Mouse (Mus musculus) kidney, postnatal 10 days (tissue): Measurements from ENCODE around the gene Ehmt2.

ENCODE experiments used
- DNase-seq: peaks from one replicate; pipeline ENCODE4 v3.0.0; 2021; ENCODE audit warnings: mixed read lengths

The Ehmt2 gene

GRCm38 (mm10) chr17:34898160-34898586 lies at the start of gene Ehmt2, which contains the start of gene C2:
Gene Ehmt2 (plus strand): TSS chr17:34898469.
Gene C2 (minus strand): TSS chr17:34898265.
- peak; percentile 87 for DNase-seq

GRCm38 (mm10) chr17:34849722-34850516 lies 48.4 kb upstream of the Ehmt2 start, which contains the start of the genes Skiv2l and Nelfe:
Gene Skiv2l (minus strand): TSS chr17:34850210.
Gene Nelfe (plus strand): TSS chr17:34850391.
- peak; percentile 99 for DNase-seq

DNA sequence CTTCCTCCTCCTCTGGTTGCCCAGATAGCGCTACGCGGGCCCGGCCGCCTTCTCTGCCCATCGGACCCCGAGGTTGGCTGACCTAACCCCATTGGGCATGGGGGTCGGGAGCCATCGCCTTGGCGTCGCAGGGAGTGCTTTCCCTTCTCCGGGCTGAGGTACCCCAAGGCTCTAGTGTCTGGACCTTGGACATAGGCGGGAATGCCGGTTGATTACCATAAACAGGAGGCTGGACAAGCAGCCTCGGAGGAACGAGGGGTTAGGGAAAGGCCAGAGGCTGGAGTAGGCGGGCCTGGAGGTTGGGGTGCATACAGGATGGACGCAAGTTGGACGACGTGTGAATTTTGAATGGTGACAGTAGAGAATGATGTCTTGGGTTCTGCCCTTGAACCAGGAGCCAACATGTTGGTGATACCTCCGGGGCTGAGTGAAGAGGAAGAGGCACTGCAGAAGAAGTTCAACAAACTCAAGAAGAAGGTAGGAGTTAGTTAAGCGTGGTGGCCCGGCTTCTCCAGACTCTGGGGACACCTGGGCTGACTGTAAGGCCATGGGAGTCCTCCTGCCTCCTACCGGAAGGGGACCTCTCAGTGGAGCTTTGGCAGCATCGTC lies 47.6 kb upstream of the Ehmt2 start:
- no peak for DNase-seq

GRCm38 (mm10) chr17:34853511-34853910 lies 44.8 kb upstream of the Ehmt2 start:
- no peak for DNase-seq

GRCm38 (mm10) chr17:34854761-34855160 lies 43.5 kb upstream of the Ehmt2 start:
- DNase-seq, result no peak

DNA sequence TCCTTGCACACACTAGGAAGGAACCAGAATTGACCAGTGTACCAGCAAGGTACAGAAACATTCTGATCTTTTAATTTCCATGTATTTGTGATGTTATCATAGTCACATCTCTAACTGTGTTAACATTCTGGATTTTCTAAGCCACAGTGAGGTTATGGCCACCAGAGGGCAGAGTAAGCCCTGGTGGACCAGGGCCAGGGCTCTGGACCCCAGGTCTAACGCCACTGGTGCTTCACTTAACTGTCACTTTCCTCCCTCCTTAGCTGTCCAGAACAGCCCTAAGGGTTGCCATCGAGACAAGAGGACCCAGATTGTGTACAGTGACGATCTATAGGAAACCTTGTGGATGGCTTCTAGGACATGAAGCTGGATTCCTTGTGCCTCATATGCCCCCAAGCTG lies 42.4 kb upstream of the Ehmt2 start:
- peak; percentile 77 for DNase-seq

GRCm38 (mm10) chr17:34858670-34859069 lies 39.6 kb upstream of the Ehmt2 start:
- DNase-seq, result no peak

DNA sequence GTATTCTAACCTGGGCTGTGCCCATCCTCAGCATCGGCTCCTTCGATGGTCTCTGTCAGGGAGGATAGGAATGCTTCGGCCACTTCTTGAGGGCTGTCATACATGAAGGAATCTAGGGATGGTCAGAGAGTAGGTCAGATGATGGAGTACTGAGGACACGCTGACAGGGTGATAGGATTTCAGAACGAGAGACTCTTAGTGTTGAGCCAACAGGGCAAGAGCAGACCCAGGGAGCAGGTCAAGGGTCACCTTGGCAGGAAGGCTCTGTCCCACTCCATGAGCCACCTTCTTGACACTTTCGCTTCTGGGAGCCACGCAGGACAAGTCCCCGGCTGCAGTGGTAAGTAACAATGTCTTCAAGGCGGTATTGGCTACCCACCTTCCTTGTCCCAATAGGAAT lies 37.8 kb upstream of the Ehmt2 start:
- no peak for DNase-seq

DNA sequence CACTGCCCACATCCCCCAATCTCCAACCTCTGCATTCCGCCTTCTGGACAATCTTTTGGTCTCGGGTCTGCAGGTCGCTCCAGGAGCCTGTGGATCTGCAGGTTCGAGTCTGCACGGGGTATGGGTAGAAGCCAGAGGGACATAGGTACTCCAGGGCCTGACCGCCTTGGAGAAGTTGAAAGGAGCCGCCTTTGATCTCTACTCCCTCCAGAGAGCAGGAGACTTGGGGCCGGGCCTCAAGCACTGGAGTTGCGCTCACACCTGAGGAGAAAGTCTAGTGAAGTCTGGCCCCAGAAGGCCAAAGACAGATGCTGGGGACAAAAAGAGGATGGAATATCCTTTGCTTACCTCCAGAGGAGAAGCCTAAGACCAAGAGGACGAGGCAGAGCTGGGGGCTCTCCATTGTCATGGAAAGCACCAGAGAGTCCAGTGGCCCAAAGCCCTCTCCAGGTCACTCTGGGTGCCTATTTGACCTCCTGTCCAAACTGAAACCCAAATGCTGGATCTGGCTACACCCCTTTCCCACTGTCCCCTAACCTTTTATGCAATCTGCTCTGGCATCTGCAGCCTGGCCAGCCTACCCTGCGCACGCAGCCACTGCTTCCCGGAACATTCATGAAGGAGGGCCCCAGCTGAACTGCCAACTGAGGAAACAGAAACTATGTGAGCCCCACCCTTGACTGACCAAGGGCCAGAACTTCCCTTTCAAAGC lies 36.4 kb upstream of the Ehmt2 start:
- DNase-seq, result peak; percentile 57

DNA sequence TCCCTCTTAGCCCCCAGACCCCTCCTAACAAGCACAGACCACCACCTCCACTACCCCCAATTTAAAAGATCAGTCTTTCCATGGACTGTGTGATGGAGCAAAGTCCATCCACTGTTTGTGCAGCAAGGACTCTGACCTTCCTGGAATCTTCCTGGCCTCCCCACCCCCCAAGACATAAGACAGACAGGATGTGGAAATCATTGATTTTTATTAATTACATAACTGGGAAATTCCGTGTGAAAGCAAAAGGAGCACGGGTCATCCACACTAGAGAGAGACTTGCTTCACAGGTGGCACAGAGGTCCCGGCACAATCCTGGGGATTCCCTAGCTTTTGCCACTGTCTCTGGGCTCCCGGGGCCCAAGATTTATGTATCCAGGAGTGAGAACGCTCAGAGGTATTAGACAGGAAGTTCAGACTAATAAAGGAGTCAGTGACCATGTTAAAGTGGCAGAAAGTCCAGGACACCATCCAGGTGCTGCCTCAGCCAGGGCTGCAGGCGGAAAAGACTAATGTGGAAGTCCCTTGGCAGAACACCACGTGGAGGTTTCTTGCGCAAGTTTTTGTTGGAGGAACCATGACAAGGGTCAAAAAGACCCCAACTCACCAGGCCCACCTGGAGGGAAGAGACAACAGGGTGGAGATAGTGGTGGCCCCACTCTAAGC lies 35.7 kb upstream of the Ehmt2 start, which contains the start of gene Cfb:
Gene Cfb (minus strand): TSS at position 103 of the 666 bp plus-strand sequence.
- DNase-seq, result peak; percentile 65

DNA sequence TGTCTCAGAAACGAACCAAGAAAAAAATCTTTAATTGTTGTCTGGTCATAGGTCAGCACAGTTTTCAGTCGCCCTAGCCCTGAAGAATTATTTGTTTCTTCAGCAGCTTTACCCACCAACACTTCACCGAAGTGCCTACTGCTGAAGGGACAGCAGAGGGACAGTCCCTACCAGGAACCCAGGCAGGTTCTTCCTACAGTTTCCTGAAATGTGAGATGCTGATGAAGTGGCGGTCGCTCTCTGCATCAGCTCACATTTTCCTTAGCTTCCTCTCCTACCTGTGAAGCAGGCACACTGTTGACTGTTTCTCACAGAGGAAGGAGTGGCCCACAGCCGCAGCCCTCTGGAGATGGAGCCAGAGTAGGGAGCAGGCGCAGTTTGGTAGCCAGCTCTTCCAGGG lies 32.3 kb upstream of the Ehmt2 start:
- DNase-seq, result no peak

- no peak for DNase-seq
Observed at GRCm38 (mm10) chr17:34874321-34874720, 23.9 kb upstream of the Ehmt2 start.

DNA sequence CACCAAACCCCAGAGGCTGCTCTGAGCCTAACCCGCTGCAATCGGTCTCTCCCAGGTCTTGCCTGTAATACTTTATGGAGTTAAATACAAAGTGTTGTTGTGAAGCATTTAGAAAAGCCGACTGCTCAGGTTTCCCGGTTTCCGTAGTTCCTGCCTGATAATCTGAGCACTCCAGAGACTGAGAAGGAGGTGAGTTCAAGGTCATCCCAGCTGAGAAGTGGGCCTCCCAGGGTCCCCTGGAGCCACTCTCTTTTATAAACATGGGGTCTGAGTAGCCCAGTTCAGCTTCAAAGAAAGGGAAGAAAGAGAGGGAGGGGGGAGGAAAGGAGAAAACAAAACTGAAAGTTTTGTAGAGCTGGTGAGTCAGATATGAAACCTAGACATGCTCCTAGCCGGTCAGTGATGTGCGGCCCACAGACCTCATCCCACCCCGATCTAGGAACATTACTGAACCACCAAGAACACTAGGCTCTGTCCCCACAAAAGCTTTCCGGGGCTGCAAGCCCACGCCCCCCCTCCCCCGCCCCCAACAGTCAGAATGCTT lies 18.9 kb upstream of the Ehmt2 start, which contains the start of gene Zbtb12:
Gene Zbtb12 (plus strand): TSS at position 148 of the 544 bp plus-strand sequence.
- no peak for DNase-seq

- DNase-seq, result no peak
Observed at GRCm38 (mm10) chr17:34881166-34881565, 17.1 kb upstream of the Ehmt2 start.

GRCm38 (mm10) chr17:34881683-34882310 lies 16.5 kb upstream of the Ehmt2 start, which contains the start of gene Gm20547:
Gene Gm20547 (minus strand): TSS chr17:34882042.
- DNase-seq, result peak; percentile 42

- no peak for DNase-seq
Observed at GRCm38 (mm10) chr17:34883332-34883731, 14.9 kb upstream of the Ehmt2 start.

GRCm38 (mm10) chr17:34884704-34885103 lies 13.6 kb upstream of the Ehmt2 start:
- no peak for DNase-seq

- DNase-seq, result no peak
Observed at GRCm38 (mm10) chr17:34885615-34886014, 12.7 kb upstream of the Ehmt2 start.

- DNase-seq, result no peak
Observed at GRCm38 (mm10) chr17:34887942-34888341, 10.3 kb upstream of the Ehmt2 start.

DNA sequence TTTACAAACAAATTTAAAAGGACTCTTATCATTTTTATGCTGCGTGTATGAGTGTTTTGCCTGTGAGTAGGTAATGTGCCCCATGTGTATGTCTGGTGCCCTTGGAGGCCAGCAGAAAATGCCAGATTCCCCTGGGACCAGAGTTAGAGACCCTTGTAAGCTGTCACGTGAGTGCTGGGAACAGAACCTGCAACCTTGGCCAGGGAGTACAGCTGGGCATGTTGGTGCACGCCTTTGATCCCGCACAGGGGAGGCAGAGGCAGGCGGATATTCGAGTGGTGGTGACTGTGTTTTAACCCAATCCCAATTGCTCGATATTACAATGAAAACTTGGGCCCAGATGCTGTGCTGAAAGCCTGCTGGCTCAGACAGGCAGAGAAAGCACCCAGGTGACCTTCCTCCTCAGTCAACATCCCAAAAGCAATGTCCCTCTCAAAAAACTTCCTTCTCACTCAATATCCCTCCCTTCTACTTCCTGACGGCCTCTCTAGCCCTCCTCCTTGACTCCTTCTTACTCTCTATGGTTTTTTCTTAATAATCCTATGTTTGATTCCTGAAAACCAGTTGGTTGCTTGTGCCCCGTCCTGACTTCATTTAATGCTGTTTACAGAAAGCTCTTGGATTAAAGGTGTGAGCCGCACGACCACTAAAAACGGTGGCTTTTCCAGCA lies 8.1 kb upstream of the Ehmt2 start:
- DNase-seq, result no peak

GRCm38 (mm10) chr17:34891377-34891776 lies 6.9 kb upstream of the Ehmt2 start:
- no peak for DNase-seq
